Mouse (Mus musculus): ENCODE results near the gene Rhox2h. TPM values are rescaled to one million over a fixed set of nuclear protein-coding genes. Genes with fewer than 3 reads are reported as not detected.
"Not testable (repeated sequence)": the region's sequence is repeated elsewhere in the genome, so short reads cannot be mapped to it uniquely, and the experiment has no call there.

Rhox2h gene
- not detected in 2 replicates for polyA plus RNA-seq (2015; fragmentation: Nextera tagmentation; extraction: Ambion mirVana)

- H3K36me3 ChIP-seq; H3K4me1 ChIP-seq; H3K4me2 ChIP-seq (replicated peaks); H3K27me3 ChIP-seq; H3K4me3 ChIP-seq; ATAC-seq (ENCODE audit: low FRiP score, low read depth); H3K27ac ChIP-seq; H3K9ac ChIP-seq; H3K9me3 ChIP-seq: not testable (repeated sequence)
- WGBS = 86% methylated on average over 8 of the region's 8 CpGs
Observed at GRCm38 (mm10) chrX:37673177-37673576, at the start of gene Rhox2h. Gene Rhox2h (minus strand): TSS chrX:37673277.

GRCm38 (mm10) chrX:37701821-37702387 is 28.8 kb upstream of the Rhox2h start:
- no peaks in the 10 kb centered on the region for H3K36me3 ChIP-seq
- H3K9me3 ChIP-seq = no peaks in the 10 kb centered on the region
- no peak overlapping the region for H3K27ac ChIP-seq
- no peaks in the 10 kb centered on the region for H3K4me1 ChIP-seq
- H3K4me2 ChIP-seq (replicated peaks) = no peak overlapping the region
- H3K27me3 ChIP-seq = no peaks in the 10 kb centered on the region
- H3K4me3 ChIP-seq = no peak overlapping the region
- ATAC-seq (ENCODE audit: low FRiP score, low read depth) = no peak
- 64% methylated on average over 3 of the region's 3 CpGs for WGBS
- H3K9ac ChIP-seq = no peak overlapping the region

GRCm38 (mm10) chrX:37692261-37692660 is 19.2 kb upstream of the Rhox2h start:
- 88% methylated on average over 2 of the region's 2 CpGs for WGBS
- H3K4me2 ChIP-seq (replicated peaks) = no peak overlapping the region
- no peaks in the 10 kb centered on the region for H3K9me3 ChIP-seq
- no peaks in the 10 kb centered on the region for H3K27me3 ChIP-seq
- H3K27ac ChIP-seq = no peak overlapping the region
- no peaks in the 10 kb centered on the region for H3K4me1 ChIP-seq
- H3K4me3 ChIP-seq = no peak overlapping the region
- no peaks in the 10 kb centered on the region for H3K36me3 ChIP-seq
- no peak for ATAC-seq (ENCODE audit: low FRiP score, low read depth)
- H3K9ac ChIP-seq = no peak overlapping the region

- Histone ChIP-seq H3K4me3 (no peak overlapping the region), H3K27ac (no peak overlapping the region), H3K9me3 (no peaks in the 10 kb centered on the region), H3K4me1 (no peaks in the 10 kb centered on the region), H3K27me3 (no peaks in the 10 kb centered on the region), H3K36me3 (no peaks in the 10 kb centered on the region), H3K9ac (no peak overlapping the region), H3K4me2 (replicated peaks) (no peak overlapping the region)
- no peak for ATAC-seq (ENCODE audit: low FRiP score, low read depth)
- 87% methylated on average over 24 of the region's 24 CpGs for WGBS
Observed at GRCm38 (mm10) chrX:37683031-37683715, 10.1 kb upstream of the Rhox2h start.

GRCm38 (mm10) chrX:37668664-37669063 is 4.4 kb downstream of the Rhox2h start, which contains the start of gene Rhox3h:
Gene Rhox3h (minus strand): TSS chrX:37668764.
- H3K27ac ChIP-seq; H3K36me3 ChIP-seq; ATAC-seq (ENCODE audit: low FRiP score, low read depth); H3K27me3 ChIP-seq; H3K9ac ChIP-seq; H3K9me3 ChIP-seq; H3K4me3 ChIP-seq; H3K4me1 ChIP-seq; H3K4me2 ChIP-seq (replicated peaks): not testable (repeated sequence)
- 80% methylated on average over 1 of the region's 3 CpGs for WGBS

- ATAC-seq (ENCODE audit: low FRiP score, low read depth); H3K9ac ChIP-seq; H3K27me3 ChIP-seq; H3K9me3 ChIP-seq; H3K4me3 ChIP-seq; H3K36me3 ChIP-seq; H3K4me1 ChIP-seq; H3K27ac ChIP-seq; H3K4me2 ChIP-seq (replicated peaks): not testable (repeated sequence)
- WGBS = 83% methylated on average over 13 of the region's 20 CpGs
Observed at GRCm38 (mm10) chrX:37651227-37651626, 21.9 kb downstream of the Rhox2h start, which contains the start of gene Rhox4g. Gene Rhox4g (minus strand): TSS chrX:37651327.

GRCm38 (mm10) chrX:37643370-37643769 is 29.7 kb downstream of the Rhox2h start, which contains the start of gene Rhox2g:
Gene Rhox2g (minus strand): TSS chrX:37643470.
- ATAC-seq (ENCODE audit: low FRiP score, low read depth); H3K36me3 ChIP-seq; H3K9ac ChIP-seq; H3K4me1 ChIP-seq; H3K9me3 ChIP-seq; H3K4me2 ChIP-seq (replicated peaks); H3K27me3 ChIP-seq; H3K27ac ChIP-seq; H3K4me3 ChIP-seq: not testable (repeated sequence)
- WGBS = 86% methylated on average over 6 of the region's 6 CpGs

GRCm38 (mm10) chrX:37628512-37628911 is 44.6 kb downstream of the Rhox2h start, which contains the start of gene Rhox3g:
Gene Rhox3g (minus strand): TSS chrX:37628612.
- not testable (repeated sequence) for H3K4me2 ChIP-seq (replicated peaks); H3K4me3 ChIP-seq; H3K4me1 ChIP-seq; H3K36me3 ChIP-seq; H3K9ac ChIP-seq; H3K9me3 ChIP-seq; ATAC-seq (ENCODE audit: low FRiP score, low read depth); H3K27ac ChIP-seq; H3K27me3 ChIP-seq
- 87% methylated on average over 2 of the region's 2 CpGs for WGBS

Other genes starting within 250 kb of the Rhox2h start
- 0.42 TPM in 1 of 2 replicates, not detected in the other for gene Rhox4b, start 240.8 kb downstream of the Rhox2h start, polyA plus RNA-seq (2015; fragmentation: Nextera tagmentation; extraction: Ambion mirVana)
- 0.19 TPM in 1 of 2 replicates, not detected in the other for gene Rhox2c, start 219.6 kb downstream of the Rhox2h start, polyA plus RNA-seq (2015; fragmentation: Nextera tagmentation; extraction: Ambion mirVana)
- gene Rhox3c, start 214.7 kb downstream of the Rhox2h start, polyA plus RNA-seq (2015; fragmentation: Nextera tagmentation; extraction: Ambion mirVana) = not detected in 2 replicates
- not detected in 2 replicates for gene Rhox4c, start 192.9 kb downstream of the Rhox2h start, polyA plus RNA-seq (2015; fragmentation: Nextera tagmentation; extraction: Ambion mirVana)
- gene Rhox2d, start 179.8 kb downstream of the Rhox2h start, polyA plus RNA-seq (2015; fragmentation: Nextera tagmentation; extraction: Ambion mirVana) = not detected in 2 replicates
- gene Rhox4d, start 158.9 kb downstream of the Rhox2h start, polyA plus RNA-seq (2015; fragmentation: Nextera tagmentation; extraction: Ambion mirVana) = not detected in 2 replicates
- gene Rhox2e, start 142.8 kb downstream of the Rhox2h start, polyA plus RNA-seq (2015; fragmentation: Nextera tagmentation; extraction: Ambion mirVana) = not detected in 2 replicates
- not detected in 2 replicates for gene Rhox3e, start 131.3 kb downstream of the Rhox2h start, polyA plus RNA-seq (2015; fragmentation: Nextera tagmentation; extraction: Ambion mirVana)
- gene Rhox4e, start 115.9 kb downstream of the Rhox2h start, polyA plus RNA-seq (2015; fragmentation: Nextera tagmentation; extraction: Ambion mirVana) = 0.42 TPM in 1 of 2 replicates, not detected in the other
- not detected in 2 replicates for gene Rhox2f, start 101.9 kb downstream of the Rhox2h start, polyA plus RNA-seq (2015; fragmentation: Nextera tagmentation; extraction: Ambion mirVana)
- not detected in 2 replicates for gene Rhox3f, start 92.3 kb downstream of the Rhox2h start, polyA plus RNA-seq (2015; fragmentation: Nextera tagmentation; extraction: Ambion mirVana)
- gene Rhox4f, start 65.6 kb downstream of the Rhox2h start, polyA plus RNA-seq (2015; fragmentation: Nextera tagmentation; extraction: Ambion mirVana) = not detected in 2 replicates
- gene Rhox3g, start 44.7 kb downstream of the Rhox2h start, polyA plus RNA-seq (2015; fragmentation: Nextera tagmentation; extraction: Ambion mirVana) = not detected in 2 replicates
- gene Rhox2g, start 29.8 kb downstream of the Rhox2h start, polyA plus RNA-seq (2015; fragmentation: Nextera tagmentation; extraction: Ambion mirVana) = not detected in 2 replicates
- not detected in 2 replicates for gene Rhox4g, start 21.9 kb downstream of the Rhox2h start, polyA plus RNA-seq (2015; fragmentation: Nextera tagmentation; extraction: Ambion mirVana)
- gene Rhox3h, start 4.5 kb downstream of the Rhox2h start, polyA plus RNA-seq (2015; fragmentation: Nextera tagmentation; extraction: Ambion mirVana) = not detected in 2 replicates
- gene Rhox5, start 131.6 kb upstream of the Rhox2h start, polyA plus RNA-seq (2015; fragmentation: Nextera tagmentation; extraction: Ambion mirVana) = 0.89 and 0.94 TPM in 2 replicates
- not detected in 2 replicates for gene Rhox6, start 153.6 kb upstream of the Rhox2h start, polyA plus RNA-seq (2015; fragmentation: Nextera tagmentation; extraction: Ambion mirVana)
- gene Rhox7a, start 158.4 kb upstream of the Rhox2h start, polyA plus RNA-seq (2015; fragmentation: Nextera tagmentation; extraction: Ambion mirVana) = not detected in 2 replicates
- gene Rhox8, start 205.7 kb upstream of the Rhox2h start, polyA plus RNA-seq (2015; fragmentation: Nextera tagmentation; extraction: Ambion mirVana) = not detected in 2 replicates
- not detected in 2 replicates for gene Rhox7b, start 224.0 kb upstream of the Rhox2h start, polyA plus RNA-seq (2015; fragmentation: Nextera tagmentation; extraction: Ambion mirVana)
- gene Rhox9, start 228.5 kb upstream of the Rhox2h start, polyA plus RNA-seq (2015; fragmentation: Nextera tagmentation; extraction: Ambion mirVana) = not detected in 2 replicates